Mouse (Mus musculus): Measurements from ENCODE around the gene Gfpt1. TPM values are rescaled to one million over a fixed set of nuclear protein-coding genes. Genes with fewer than 3 reads are reported as not detected.

Gene Gfpt1
- polyA plus RNA-seq, 1 experiment, result 0.03 TPM

GRCm38 (mm10) chr6:87131078-87131477 lies 88.4 kb downstream of the Gfpt1 start:
- H3K36me3 ChIP-seq (ENCODE audit: control insufficient read depth), result no peaks in the 10 kb centered on the region
- peaks cover 7% of the 10 kb centered on the region for H3K9me3 ChIP-seq (ENCODE audit: control insufficient read depth, low read length)
- no peak overlapping the region for H3K4me3 ChIP-seq (replicated peaks)
- peaks cover 4% of the 10 kb centered on the region for H3K4me1 ChIP-seq (ENCODE audit: control insufficient read depth)
- H3K27me3 ChIP-seq (ENCODE audit: control insufficient read depth), result peaks cover 2% of the 10 kb centered on the region; the same call in 1 of the 2 replicates
- TF ChIP-seq TAL1 (IDR thresholded peaks at IDR 0.05; ENCODE audit: low read length), result no peak
- no peak for TF ChIP-seq GATA1 (IDR thresholded peaks at IDR 0.05; ENCODE audit: low read length)

GRCm38 (mm10) chr6:87133520-87133919 lies 90.9 kb downstream of the Gfpt1 start:
- no peak overlapping the region for H3K4me3 ChIP-seq (replicated peaks)
- H3K36me3 ChIP-seq (ENCODE audit: control insufficient read depth), result no peaks in the 10 kb centered on the region
- TF ChIP-seq TAL1 (IDR thresholded peaks at IDR 0.05; ENCODE audit: low read length) (no peak), GATA1 (IDR thresholded peaks at IDR 0.05; ENCODE audit: low read length) (no peak)
- peaks cover 7% of the 10 kb centered on the region for H3K9me3 ChIP-seq (ENCODE audit: control insufficient read depth, low read length)
- H3K4me1 ChIP-seq (ENCODE audit: control insufficient read depth), result peaks cover 18% of the 10 kb centered on the region
- no peaks in the 10 kb centered on the region for H3K27me3 ChIP-seq (ENCODE audit: control insufficient read depth)

- H3K4me1 ChIP-seq (ENCODE audit: control insufficient read depth), result peaks cover 24% of the 10 kb centered on the region
- no peaks in the 10 kb centered on the region for H3K27me3 ChIP-seq (ENCODE audit: control insufficient read depth)
- TF ChIP-seq TAL1 (IDR thresholded peaks at IDR 0.05; ENCODE audit: low read length), result no peak
- no peak for TF ChIP-seq GATA1 (IDR thresholded peaks at IDR 0.05; ENCODE audit: low read length)
- no peaks in the 10 kb centered on the region for H3K36me3 ChIP-seq (ENCODE audit: control insufficient read depth)
- no peak overlapping the region for H3K4me3 ChIP-seq (replicated peaks)
- H3K9me3 ChIP-seq (ENCODE audit: control insufficient read depth, low read length), result peaks cover 7% of the 10 kb centered on the region
Measured at GRCm38 (mm10) chr6:87133966-87134546, 91.4 kb downstream of the Gfpt1 start.

GRCm38 (mm10) chr6:87138479-87138878 lies 95.8 kb downstream of the Gfpt1 start:
- peaks cover 2% of the 10 kb centered on the region; the same call in 1 of the 2 replicates for H3K9me3 ChIP-seq (ENCODE audit: control insufficient read depth, low read length)
- TF ChIP-seq GATA1 (IDR thresholded peaks at IDR 0.05; ENCODE audit: low read length), result 0 out of 2 replicates have a peak, but pooled peaks have one; percentile 15
- no peak for TF ChIP-seq TAL1 (IDR thresholded peaks at IDR 0.05; ENCODE audit: low read length)
- no peak overlapping the region for H3K4me3 ChIP-seq (replicated peaks)
- peaks cover 36% of the 10 kb centered on the region for H3K4me1 ChIP-seq (ENCODE audit: control insufficient read depth)
- no peaks in the 10 kb centered on the region; the same call in none of the 2 replicates for H3K27me3 ChIP-seq (ENCODE audit: control insufficient read depth)
- H3K36me3 ChIP-seq (ENCODE audit: control insufficient read depth), result no peaks in the 10 kb centered on the region

- Histone ChIP-seq H3K9me3 (ENCODE audit: control insufficient read depth, low read length) (peaks cover 2% of the 10 kb centered on the region; the same call in 1 of the 2 replicates), H3K4me1 (ENCODE audit: control insufficient read depth) (peaks cover 36% of the 10 kb centered on the region), H3K27me3 (ENCODE audit: control insufficient read depth) (no peaks in the 10 kb centered on the region; the same call in none of the 2 replicates), H3K4me3 (replicated peaks) (no peak overlapping the region), H3K36me3 (ENCODE audit: control insufficient read depth) (no peaks in the 10 kb centered on the region)
- no peak for TF ChIP-seq GATA1 (IDR thresholded peaks at IDR 0.05; ENCODE audit: low read length)
- TF ChIP-seq TAL1 (IDR thresholded peaks at IDR 0.05; ENCODE audit: low read length), result no peak
Measured at GRCm38 (mm10) chr6:87139796-87140553, 97.3 kb downstream of the Gfpt1 start.

Other genes starting within 250 kb of the Gfpt1 start
- not detected in 2 replicates for gene Anxa4, start 249.3 kb upstream of the Gfpt1 start, polyA plus RNA-seq (2012)
- gene Aak1, start 193.3 kb upstream of the Gfpt1 start, polyA plus RNA-seq (2012), result 0.32 and 0.71 TPM in 2 replicates
- 2.8 and 3.6 TPM in 2 replicates for gene Nfu1, start 33.6 kb upstream of the Gfpt1 start, polyA plus RNA-seq (2012)
- not detected in 2 replicates for gene D6Ertd527e, start 61.9 kb downstream of the Gfpt1 start, polyA plus RNA-seq (2012)

All from erythroblast, embryonic 14.5 days (primary cell).